Mouse (Mus musculus) liver, embryonic 14.5 days (tissue): ENCODE data around the gene Nat8l. TPM values are rescaled to one million over a fixed set of nuclear protein-coding genes. Genes with fewer than 3 reads are reported as not detected.

Experiments
- ATAC-seq: fragments of 200-750 bp; cut with Nextera tagmentation; 2 replicates; pipeline ENCODE4 v1.8.0; 2017; ENCODE audit warnings: moderate number of reproducible peaks, mild to moderate bottlenecking, moderate library complexity; ENCODE audit not compliant: insufficient read depth
- DNase-seq, 3 experiments: peaks; one replicate each; pipeline ENCODE4 v3.0.0-alpha.2; 2012 to 2013; ENCODE audit warnings: low read depth in 3 of 3, low spot score in 3 of 3
- H3K27ac ChIP-seq: fragments of 300-500 bp; sonication (generic); 2 replicates; pipeline ENCODE4 v1.5.1; 2014; ENCODE audit warnings: moderate library complexity, mild to moderate bottlenecking, control low read depth, inconsistent platforms
- H3K27me3 ChIP-seq: fragments of 300-500 bp; sonication (generic); 2 replicates; pipeline ENCODE4 v1.6.1; 2014; ENCODE audit warnings: mild to moderate bottlenecking, low read length, moderate library complexity; ENCODE audit not compliant: control insufficient read depth, insufficient read depth
- H3K36me3 ChIP-seq: fragments of 300-500 bp; sonication (generic); replicated peaks from 2 replicates; pipeline ENCODE4 v1.6.1; 2014; ENCODE audit warnings: low read depth; ENCODE audit not compliant: control insufficient read depth, insufficient read depth
- H3K4me1 ChIP-seq, 2 experiments: fragments of 200-500 bp in 1 of 2; fragments of 300-500 bp in 1 of 2; sonication (generic) in 1 of 2; replicated peaks; 2 replicates each; pipeline ENCODE4 v1.6.1; 2012 to 2014; ENCODE audit warnings: antibody characterized with exemption in 1 of 2, inconsistent platforms in 1 of 2, low read length in 1 of 2; ENCODE audit not compliant: control insufficient read depth in 2 of 2, insufficient read depth in 2 of 2
- H3K4me2 ChIP-seq: fragments of 300-500 bp; sonication (generic); 2 replicates; pipeline ENCODE4 v1.6.1; 2014; ENCODE audit warnings: low read depth, mild to moderate bottlenecking, control low read depth, moderate library complexity
- H3K4me3 ChIP-seq, 2 experiments: fragments of 200-500 bp in 1 of 2; fragments of 300-500 bp in 1 of 2; sonication (generic) in 1 of 2; 2 replicates each; pipeline ENCODE4 v1.5.1; 2012 to 2014; ENCODE audit warnings: low read depth in 2 of 2, low read length in 2 of 2, mild to moderate bottlenecking in 2 of 2, control low read depth in 1 of 2, inconsistent platforms in 1 of 2, moderate library complexity in 1 of 2; ENCODE audit not compliant: insufficient read depth in 1 of 2
- H3K9ac ChIP-seq: fragments of 300-500 bp; sonication (generic); replicated peaks from 2 replicates; pipeline ENCODE4 v1.6.1; 2014; ENCODE audit warnings: mild to moderate bottlenecking, control low read depth, moderate library complexity
- H3K9me3 ChIP-seq: fragments of 300-500 bp; sonication (generic); 2 replicates; pipeline ENCODE4 v1.6.1; 2016; ENCODE audit warnings: low read length, mixed read lengths; ENCODE audit not compliant: control insufficient read depth
- CTCF ChIP-seq: IDR thresholded peaks from 2 replicates; pipeline ENCODE4 v1.5.1; 2016; ENCODE audit warnings: antibody characterized with exemption, low read depth, control low read depth
- EP300 ChIP-seq: IDR thresholded peaks from 2 replicates; pipeline ENCODE4 v1.6.1; 2016; ENCODE audit warnings: antibody characterized with exemption, low read depth
- WGBS: fragments of 180-500 bp; shearing (Covaris S2); extraction: QIAGEN DNeasy Blood & Tissue Kit; methylation state at CpG from one replicate; pipeline ENCODE4 v1.1.7; 2014; ENCODE audit not compliant: insufficient replicate concordance; 5-methylcytosine and 5-hydroxymethylcytosine counted together
- polyA plus RNA-seq, 2 experiments: library from polyadenylated mRNA; depleted of rRNA in 1 of 2; stranded (reverse) in 1 of 2; unstranded in 1 of 2; fragments of >200 nt; fragmentation: Nextera tagmentation in 1 of 2; extraction: Ambion mirVana in 1 of 2; gene quantifications; 2 replicates each; pipeline versions ENCODE4 v1.2.1 to v1.2.3; 2012 to 2014

Nat8l gene
- polyA plus RNA-seq, 2 experiments = 0.04 to 0.17 TPM

DNA sequence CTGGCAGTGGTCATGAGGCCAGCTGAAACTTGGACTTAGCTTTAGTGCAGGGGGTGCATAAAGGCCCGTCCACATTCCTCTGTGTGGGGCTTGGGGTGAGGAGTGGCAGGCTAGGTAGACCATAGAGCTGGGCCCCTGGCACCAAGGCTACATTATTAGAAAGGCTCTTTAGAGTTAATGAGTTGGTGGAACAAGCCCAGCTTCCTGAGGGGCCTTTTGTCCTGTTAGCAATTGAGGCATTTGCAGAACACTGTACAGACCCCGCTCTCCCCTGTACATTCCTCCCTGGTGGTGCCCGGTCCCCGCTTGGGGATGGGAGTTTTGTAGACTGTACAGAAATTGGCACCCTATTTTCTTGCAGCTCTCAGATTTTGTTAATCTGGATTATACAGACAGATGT is 6.9 kb downstream of the Nat8l start:
- ATAC-seq = no peak
- Histone ChIP-seq H3K4me3 (no peak overlapping the region), H3K4me1 (no peaks in the 10 kb centered on the region), H3K9me3 (no peaks in the 10 kb centered on the region), H3K36me3 (no peaks in the 10 kb centered on the region), H3K9ac (no peak overlapping the region), H3K4me2 (no peak overlapping the region), H3K27me3 (peaks cover 17% of the 10 kb centered on the region), H3K27ac (no peak overlapping the region)
- TF ChIP-seq EP300 (no peak), CTCF (no peak)
- no peak for DNase-seq
- whole genome bisulfite sequencing = 78% methylated on average over 4 of the region's 4 CpGs

DNA sequence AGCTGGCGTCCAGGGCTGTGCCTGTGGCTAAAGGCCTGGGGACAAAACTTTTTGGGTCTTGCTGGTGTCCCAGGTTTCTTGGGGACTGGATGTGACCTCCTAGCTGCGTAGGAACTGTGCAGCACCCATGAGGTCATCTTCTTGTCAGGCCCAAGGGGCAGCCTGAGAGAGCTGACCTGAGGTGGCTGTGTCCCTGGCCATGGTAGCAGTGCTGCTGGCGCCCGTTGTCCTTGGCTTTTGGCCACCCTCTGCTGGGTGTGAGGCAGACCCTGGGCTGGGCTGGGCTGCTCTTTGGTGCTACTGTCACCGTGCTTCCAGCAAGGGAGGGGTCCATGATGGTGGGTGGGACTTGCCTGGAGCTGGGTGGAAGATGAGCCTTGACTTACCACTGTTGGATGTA is 8.8 kb downstream of the Nat8l start:
- H3K4me2 ChIP-seq = no peak overlapping the region
- H3K4me3 ChIP-seq = no peak overlapping the region
- ATAC-seq = no peak
- no peaks in the 10 kb centered on the region for H3K9me3 ChIP-seq
- H3K9ac ChIP-seq = no peak overlapping the region
- TF ChIP-seq EP300 = no peak
- no peak for TF ChIP-seq CTCF
- no peaks in the 10 kb centered on the region for H3K27me3 ChIP-seq
- DNase-seq = no peak
- no peaks in the 10 kb centered on the region for H3K4me1 ChIP-seq
- H3K27ac ChIP-seq = no peak overlapping the region
- H3K36me3 ChIP-seq = no peaks in the 10 kb centered on the region
- 55% methylated on average over 5 of the region's 5 CpGs for WGBS

DNA sequence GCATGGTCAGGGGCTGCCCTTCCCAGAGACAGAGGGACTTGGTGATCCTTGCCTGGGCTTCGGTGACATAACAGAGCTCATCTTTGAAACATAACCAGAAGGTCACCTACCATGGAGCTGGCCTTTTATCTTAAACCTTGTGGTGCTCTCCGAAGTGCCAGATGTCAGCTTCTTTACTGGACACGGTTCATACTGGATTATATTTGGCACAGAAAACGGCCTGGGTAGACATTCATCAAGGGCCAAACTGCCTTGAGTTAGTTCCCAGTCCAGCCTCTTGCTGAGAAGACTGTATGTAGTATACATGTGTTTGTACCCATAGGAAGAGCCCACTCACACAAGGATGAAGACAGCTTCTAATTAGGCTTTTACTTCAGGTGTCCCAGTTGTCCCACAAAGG is 11.0 kb downstream of the Nat8l start:
- Histone ChIP-seq H3K9me3 (no peaks in the 10 kb centered on the region), H3K4me1 (no peaks in the 10 kb centered on the region), H3K36me3 (no peaks in the 10 kb centered on the region), H3K27ac (no peak overlapping the region), H3K4me2 (no peak overlapping the region), H3K4me3 (no peak overlapping the region), H3K9ac (no peak overlapping the region), H3K27me3 (no peaks in the 10 kb centered on the region)
- DNase-seq = no peak
- TF ChIP-seq CTCF = no peak
- TF ChIP-seq EP300 = no peak
- 61% methylated on average over 4 of the region's 4 CpGs for WGBS
- ATAC-seq = no peak

DNA sequence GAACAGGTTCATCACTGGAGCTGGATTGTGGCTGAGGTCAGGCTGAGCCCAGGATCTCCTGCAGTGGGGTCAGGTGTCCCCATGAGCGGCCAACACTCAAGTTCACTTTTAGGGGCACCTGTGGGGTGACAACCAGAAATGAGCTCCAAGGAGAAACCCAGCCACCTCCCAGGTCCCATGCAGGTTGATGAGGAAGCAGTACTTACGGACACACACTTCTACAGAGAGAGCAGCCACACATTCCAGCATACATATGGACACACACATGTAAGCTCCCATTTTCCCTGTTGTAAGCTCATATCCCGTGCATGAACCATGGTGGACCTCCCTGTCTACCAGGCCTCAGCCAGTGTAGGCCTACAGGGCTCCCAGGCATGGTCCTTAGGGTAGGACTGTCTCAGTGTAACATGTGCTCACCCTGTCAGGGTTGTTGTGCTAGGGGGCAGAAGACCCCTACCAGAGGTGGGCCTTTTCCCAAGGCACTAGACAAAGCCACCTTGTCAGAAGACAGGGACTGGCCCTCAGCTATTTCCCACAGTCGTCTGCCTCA is 11.7 kb downstream of the Nat8l start:
- TF ChIP-seq EP300 = no peak
- no peak for TF ChIP-seq CTCF
- Histone ChIP-seq H3K36me3 (no peaks in the 10 kb centered on the region), H3K4me3 (no peak overlapping the region), H3K9ac (no peak overlapping the region), H3K27me3 (no peaks in the 10 kb centered on the region), H3K27ac (no peak overlapping the region), H3K4me1 (no peaks in the 10 kb centered on the region), H3K4me2 (no peak overlapping the region), H3K9me3 (no peaks in the 10 kb centered on the region)
- ATAC-seq (no peak), DNase-seq (no peak)
- 60% methylated on average over 4 of the region's 4 CpGs for WGBS

DNA sequence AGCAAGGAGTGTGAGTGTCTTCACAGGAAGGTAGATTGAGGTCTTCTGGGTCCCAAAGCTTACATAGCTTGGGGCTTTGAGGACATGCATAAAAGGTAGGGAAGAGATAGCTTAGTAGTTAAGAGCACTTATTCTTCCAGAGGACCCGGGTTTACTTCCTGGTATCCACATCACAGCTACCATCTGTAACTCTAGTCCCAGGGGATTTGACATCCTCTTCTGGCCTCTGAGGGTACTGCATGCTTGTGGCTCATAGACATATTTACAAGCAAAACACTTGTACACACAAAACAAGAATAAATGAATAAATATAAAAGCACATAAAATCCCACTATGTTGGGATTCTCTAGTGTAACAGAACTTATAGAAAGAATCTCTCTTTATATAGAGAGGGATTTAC is 18.9 kb downstream of the Nat8l start:
- no peak for DNase-seq
- Histone ChIP-seq H3K27me3 (no peaks in the 10 kb centered on the region), H3K4me1 (no peaks in the 10 kb centered on the region), H3K4me2 (no peak overlapping the region), H3K27ac (no peak overlapping the region), H3K9me3 (no peaks in the 10 kb centered on the region), H3K4me3 (no peak overlapping the region), H3K9ac (no peak overlapping the region), H3K36me3 (no peaks in the 10 kb centered on the region)
- WGBS = 35% methylated on average over 1 of the region's 1 CpGs
- TF ChIP-seq EP300 = no peak
- TF ChIP-seq CTCF = peak; percentile 40
- no peak for ATAC-seq
